Mouse (Mus musculus): Measurements from ENCODE around the gene Moap1.

GRCm38 (mm10) chr12:102701691-102702207 is 41.7 kb downstream of the Moap1 start:
- TF ChIP-seq ZNF384 (IDR thresholded peaks at IDR 0.05; ENCODE audit: low read depth, low read length) (no peak), MAFK (IDR thresholded peaks at IDR 0.05; ENCODE audit: insufficient read depth, low read depth, low read length) (no peak)
